Mouse (Mus musculus) hindbrain, embryonic 10.5 days (tissue): ENCODE measurements around the gene Cpt1b. TPM values are rescaled to one million over a fixed set of nuclear protein-coding genes. Genes with fewer than 3 reads are reported as not detected.

ENCODE experiments used
- DNase-seq: peaks from one replicate; pipeline ENCODE4 v3.0.0-alpha.2; 2017; ENCODE audit warnings: low spot score
- H3K27ac ChIP-seq: fragments of 300-500 bp; sonication (generic); 2 replicates; pipeline ENCODE4 v1.5.1; 2016; ENCODE audit warnings: mild to moderate bottlenecking, moderate library complexity
- H3K27me3 ChIP-seq: fragments of 300-500 bp; sonication (generic); 2 replicates; pipeline ENCODE4 v1.6.1; 2016; ENCODE audit warnings: mild to moderate bottlenecking; ENCODE audit not compliant: poor library complexity, insufficient read depth, severe bottlenecking
- H3K36me3 ChIP-seq: fragments of 300-500 bp; sonication (generic); 2 replicates; pipeline ENCODE4 v1.6.1; 2016; ENCODE audit warnings: mild to moderate bottlenecking, moderate library complexity
- H3K4me1 ChIP-seq: fragments of 300-500 bp; sonication (generic); replicated peaks from 2 replicates; pipeline ENCODE4 v1.6.1; 2016; ENCODE audit warnings: mild to moderate bottlenecking
- H3K4me3 ChIP-seq: fragments of 300-500 bp; sonication (generic); 2 replicates; pipeline ENCODE4 v1.5.1; 2016; ENCODE audit warnings: mild to moderate bottlenecking, moderate library complexity
- H3K9me3 ChIP-seq: fragments of 300-500 bp; sonication (generic); 2 replicates; pipeline ENCODE4 v1.6.1; 2016; ENCODE audit warnings: mild to moderate bottlenecking, moderate library complexity
- WGBS: fragments of 180-500 bp; shearing (Covaris S2); methylation state at CpG from one replicate; pipeline ENCODE4 v1.1.7; 2016; 5-methylcytosine and 5-hydroxymethylcytosine counted together
- polyA plus RNA-seq: library from polyadenylated mRNA; unstranded; fragments of >200 nt; fragmentation: Nextera tagmentation; extraction: Ambion mirVana; gene quantifications from 2 replicates; pipeline ENCODE4 v1.2.1, GENCODE M21; 2016

Gene Cpt1b
- 0.82 and 1.5 TPM in 2 replicates for polyA plus RNA-seq

- no peak for DNase-seq
- Histone ChIP-seq H3K36me3 (peaks cover 55% of the 10 kb centered on the region), H3K4me3 (no peak within 1 kb of the TSS), H3K27ac (0 out of 2 replicates have a peak within 1 kb of the TSS, but pooled peaks have one; percentile 5), H3K27me3 (no peaks in the 10 kb centered on the region), H3K9me3 (no peaks in the 10 kb centered on the region), H3K4me1 (peaks cover 32% of the 10 kb centered on the region)
- WGBS, result 34% methylated on average over 6 of the region's 6 CpGs
These were observed at the start of gene Cpt1b for GRCm38 (mm10) chr15:89425711-89426121. TSS of gene Cpt1b (minus strand) at chr15:89425863.

GRCm38 (mm10) chr15:89475293-89475600, 49.6 kb upstream of the Cpt1b start:
- WGBS, result 90% methylated on average over 7 of the region's 7 CpGs
- Histone ChIP-seq H3K4me1 (peaks cover 34% of the 10 kb centered on the region), H3K9me3 (no peaks in the 10 kb centered on the region), H3K27me3 (peaks cover 4% of the 10 kb centered on the region; the same call in 1 of the 2 replicates), H3K36me3 (0 out of 2 replicates have a peak, but pooled peaks cover 5% of the 10 kb centered on the region), H3K4me3 (peak overlapping the region; percentile 64), H3K27ac (peak overlapping the region; percentile 87; the same call in 1 of the 2 replicates)
- no peak for DNase-seq

- H3K4me3 ChIP-seq, result peak overlapping the region; percentile 64
- 0 out of 2 replicates have a peak overlapping the region, but pooled peaks have one; percentile 87 for H3K27ac ChIP-seq
- H3K27me3 ChIP-seq, result peaks cover 4% of the 10 kb centered on the region; the same call in 1 of the 2 replicates
- DNase-seq, result no peak
- 93% methylated on average over 19 of the region's 19 CpGs for WGBS
- H3K9me3 ChIP-seq, result no peaks in the 10 kb centered on the region
- H3K4me1 ChIP-seq, result peaks cover 34% of the 10 kb centered on the region
- 0 out of 2 replicates have a peak, but pooled peaks cover 5% of the 10 kb centered on the region for H3K36me3 ChIP-seq
These were observed 49.1 kb upstream of the Cpt1b start for GRCm38 (mm10) chr15:89474596-89475292.

- Histone ChIP-seq H3K4me3 (no peak overlapping the region), H3K9me3 (no peaks in the 10 kb centered on the region), H3K4me1 (peaks cover 34% of the 10 kb centered on the region), H3K27me3 (peaks cover 4% of the 10 kb centered on the region; the same call in 1 of the 2 replicates), H3K27ac (no peak overlapping the region), H3K36me3 (0 out of 2 replicates have a peak, but pooled peaks cover 5% of the 10 kb centered on the region)
- DNase-seq, result no peak
- 97% methylated on average over 8 of the region's 8 CpGs for WGBS
These were observed 48.3 kb upstream of the Cpt1b start for GRCm38 (mm10) chr15:89473921-89474320.

GRCm38 (mm10) chr15:89473370-89473769, 47.7 kb upstream of the Cpt1b start:
- Histone ChIP-seq H3K36me3 (0 out of 2 replicates have a peak, but pooled peaks cover 5% of the 10 kb centered on the region), H3K27ac (no peak overlapping the region), H3K4me3 (no peak overlapping the region), H3K27me3 (peaks cover 4% of the 10 kb centered on the region; the same call in 1 of the 2 replicates), H3K4me1 (peaks cover 34% of the 10 kb centered on the region), H3K9me3 (no peaks in the 10 kb centered on the region)
- WGBS, result 79% methylated on average over 9 of the region's 9 CpGs
- DNase-seq, result no peak

GRCm38 (mm10) chr15:89471476-89471875, 45.8 kb upstream of the Cpt1b start:
- WGBS, result 95% methylated on average over 4 of the region's 4 CpGs
- no peak for DNase-seq

GRCm38 (mm10) chr15:89468577-89468976, 42.9 kb upstream of the Cpt1b start:
- H3K4me3 ChIP-seq, result no peak overlapping the region
- 36% methylated on average over 2 of the region's 2 CpGs for WGBS
- no peaks in the 10 kb centered on the region for H3K27me3 ChIP-seq
- DNase-seq, result no peak
- no peaks in the 10 kb centered on the region for H3K9me3 ChIP-seq
- H3K36me3 ChIP-seq, result peaks cover 7% of the 10 kb centered on the region; the same call in 1 of the 2 replicates
- no peaks in the 10 kb centered on the region; the same call in 1 of the 2 replicates for H3K4me1 ChIP-seq
- no peak overlapping the region for H3K27ac ChIP-seq

More at GRCm38 (mm10) chr15:89471476-89471875, 45.8 kb upstream of the Cpt1b start:
- H3K9me3 ChIP-seq, result no peaks in the 10 kb centered on the region
- no peaks in the 10 kb centered on the region for H3K27me3 ChIP-seq
- no peak overlapping the region for H3K27ac ChIP-seq
- H3K4me1 ChIP-seq, result peaks cover 18% of the 10 kb centered on the region
- 0 out of 2 replicates have a peak, but pooled peaks cover 5% of the 10 kb centered on the region for H3K36me3 ChIP-seq
- no peak overlapping the region for H3K4me3 ChIP-seq

GRCm38 (mm10) chr15:89465052-89465451, 39.4 kb upstream of the Cpt1b start:
- peaks cover 31% of the 10 kb centered on the region for H3K36me3 ChIP-seq
- WGBS, result 2% methylated on average over 1 of the region's 1 CpGs
- no peaks in the 10 kb centered on the region for H3K27me3 ChIP-seq
- peaks cover 2% of the 10 kb centered on the region; the same call in 1 of the 2 replicates for H3K4me1 ChIP-seq
- H3K4me3 ChIP-seq, result no peak overlapping the region
- no peak overlapping the region for H3K27ac ChIP-seq
- no peaks in the 10 kb centered on the region for H3K9me3 ChIP-seq
- DNase-seq, result no peak

GRCm38 (mm10) chr15:89463334-89464235, 37.9 kb upstream of the Cpt1b start:
- Histone ChIP-seq H3K4me3 (no peak overlapping the region), H3K4me1 (peaks cover 2% of the 10 kb centered on the region; the same call in 1 of the 2 replicates), H3K9me3 (no peaks in the 10 kb centered on the region), H3K27me3 (no peaks in the 10 kb centered on the region), H3K36me3 (peaks cover 45% of the 10 kb centered on the region), H3K27ac (no peak overlapping the region)
- 70% methylated on average over 5 of the region's 5 CpGs for WGBS
- no peak for DNase-seq

- no peak overlapping the region for H3K4me3 ChIP-seq
- no peak overlapping the region for H3K27ac ChIP-seq
- no peaks in the 10 kb centered on the region for H3K9me3 ChIP-seq
- H3K27me3 ChIP-seq, result no peaks in the 10 kb centered on the region
- H3K4me1 ChIP-seq, result peaks cover 2% of the 10 kb centered on the region; the same call in 1 of the 2 replicates
- DNase-seq, result no peak
- WGBS, result 84% methylated on average over 7 of the region's 7 CpGs
- peaks cover 59% of the 10 kb centered on the region for H3K36me3 ChIP-seq
These were observed 36.5 kb upstream of the Cpt1b start for GRCm38 (mm10) chr15:89462176-89462575.

GRCm38 (mm10) chr15:89461321-89461720, 35.7 kb upstream of the Cpt1b start:
- no peak for DNase-seq
- no peak overlapping the region for H3K4me3 ChIP-seq
- H3K4me1 ChIP-seq, result peaks cover 2% of the 10 kb centered on the region; the same call in 1 of the 2 replicates
- WGBS, result 82% methylated on average over 15 of the region's 15 CpGs
- no peaks in the 10 kb centered on the region for H3K27me3 ChIP-seq
- no peak overlapping the region for H3K27ac ChIP-seq
- H3K36me3 ChIP-seq, result peaks cover 68% of the 10 kb centered on the region
- H3K9me3 ChIP-seq, result no peaks in the 10 kb centered on the region

GRCm38 (mm10) chr15:89460298-89460697, 34.6 kb upstream of the Cpt1b start:
- no peak for DNase-seq
- no peak overlapping the region for H3K4me3 ChIP-seq
- H3K27ac ChIP-seq, result no peak overlapping the region
- 0 out of 2 replicates have a peak, but pooled peaks cover 1% of the 10 kb centered on the region for H3K27me3 ChIP-seq
- 79% methylated on average over 10 of the region's 10 CpGs for WGBS
- peaks cover 10% of the 10 kb centered on the region for H3K4me1 ChIP-seq
- H3K9me3 ChIP-seq, result no peaks in the 10 kb centered on the region
- H3K36me3 ChIP-seq, result peaks cover 69% of the 10 kb centered on the region
